Mouse (Mus musculus): Measurements from ENCODE around the gene Ippk.

The Ippk gene

DNA sequence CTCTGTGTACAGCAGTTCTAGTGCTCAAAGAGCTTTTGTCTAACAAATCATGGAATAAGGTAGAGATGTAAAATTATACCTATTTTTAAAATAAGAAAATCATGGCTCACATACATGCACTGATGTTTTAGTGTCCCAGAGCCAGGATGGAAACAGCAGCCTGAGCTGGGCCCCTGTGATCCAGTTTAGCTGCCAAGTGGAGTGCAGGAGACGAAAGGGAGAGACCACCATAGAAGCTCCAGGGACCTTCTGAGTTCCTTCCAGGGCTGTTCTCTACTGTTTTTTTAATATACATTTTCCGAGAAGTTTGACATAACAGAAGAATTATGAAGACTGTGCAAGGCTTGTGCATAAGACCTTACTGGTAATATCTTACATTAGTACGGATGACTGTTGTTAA is 56.8 kb downstream of the Ippk start:
- in situ Hi-C loops (cut with MseI, MboI) = no loop called here

DNA sequence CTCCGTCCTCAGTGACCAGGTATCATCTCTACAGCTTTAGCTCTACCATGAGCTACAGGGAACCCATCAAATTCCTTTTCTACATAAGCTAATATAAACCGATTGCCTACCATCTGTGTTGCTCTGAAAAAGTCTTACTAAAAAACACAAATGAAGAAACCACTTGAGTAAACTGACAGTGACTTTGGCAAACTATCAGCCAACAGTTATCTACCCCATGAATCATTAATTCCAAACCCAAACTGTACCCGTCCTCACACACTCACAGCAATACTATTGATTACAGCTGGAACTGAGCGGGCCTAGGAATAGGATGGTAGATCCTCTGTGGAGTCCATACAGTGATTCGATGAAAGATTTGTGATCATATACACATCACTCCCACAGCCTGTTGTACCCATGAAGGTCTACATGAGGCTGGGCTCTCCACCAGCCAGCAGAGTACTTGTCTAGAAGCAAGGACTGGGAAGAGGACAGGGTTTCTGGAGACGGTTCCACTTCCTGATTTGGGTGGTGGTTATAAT is 57.9 kb downstream of the Ippk start:
- in situ Hi-C loops (cut with MseI, MboI) = no loop called here

DNA sequence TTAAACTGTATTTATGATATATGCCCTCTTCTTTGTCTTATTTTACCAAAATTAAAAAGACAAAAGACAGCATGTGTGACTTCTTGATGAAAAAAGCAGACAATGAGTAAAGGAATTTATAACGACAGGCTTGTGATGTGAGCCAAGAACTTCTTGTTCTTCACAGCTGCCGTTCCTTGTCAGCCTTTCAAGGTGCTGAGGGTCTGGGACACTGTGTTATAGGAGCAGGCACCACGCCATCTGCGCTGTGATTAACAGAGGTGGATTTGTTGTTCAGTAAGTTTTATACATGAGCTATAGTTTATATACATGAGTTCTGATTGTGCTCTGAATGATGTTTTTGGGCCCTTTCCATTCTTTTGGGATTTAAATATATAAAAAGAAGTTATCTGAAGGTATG is 58.4 kb downstream of the Ippk start:
- in situ Hi-C loops (cut with MseI, MboI) = no loop called here

DNA sequence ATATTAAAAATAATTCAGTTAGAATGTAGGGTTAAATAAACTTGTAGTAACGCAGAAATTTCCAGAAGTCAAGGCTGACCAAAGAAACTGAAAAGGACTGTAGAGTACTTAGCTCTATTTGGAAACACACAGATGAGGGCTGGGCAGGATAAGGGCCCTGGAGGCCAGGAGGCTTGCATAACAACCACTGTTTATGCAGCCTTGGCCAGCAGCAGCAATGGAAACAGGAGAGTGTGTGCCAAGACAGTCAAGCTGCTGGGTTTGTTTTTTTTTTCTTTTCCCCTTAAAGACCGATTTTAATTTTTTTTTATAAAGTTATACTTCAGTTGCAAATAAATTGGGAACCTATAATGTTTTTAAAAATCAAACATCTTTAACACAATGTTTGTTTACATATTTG is 59.0 kb downstream of the Ippk start:
- in situ Hi-C loops (cut with MseI, MboI) = no loop called here

DNA sequence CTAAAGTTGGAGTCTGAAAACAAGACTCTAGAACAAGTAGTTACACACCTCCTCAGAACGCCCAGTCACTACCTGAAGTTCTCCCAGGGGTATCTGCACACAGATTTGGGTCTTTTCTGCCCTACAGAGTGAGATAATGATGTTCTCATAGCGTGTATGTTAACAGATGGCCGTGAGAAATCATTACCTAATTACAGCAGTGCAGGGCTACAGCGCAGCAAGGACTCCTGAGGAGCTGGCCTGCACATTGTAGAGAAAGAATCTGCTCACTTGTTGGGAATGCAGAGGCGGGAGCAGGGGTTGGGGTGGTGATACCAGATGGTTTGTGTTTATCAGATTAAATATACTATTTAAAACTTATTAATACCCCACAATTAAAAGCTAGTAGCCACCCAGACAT is 59.5 kb downstream of the Ippk start:
- in situ Hi-C loops (cut with MseI, MboI) = no loop called here

DNA sequence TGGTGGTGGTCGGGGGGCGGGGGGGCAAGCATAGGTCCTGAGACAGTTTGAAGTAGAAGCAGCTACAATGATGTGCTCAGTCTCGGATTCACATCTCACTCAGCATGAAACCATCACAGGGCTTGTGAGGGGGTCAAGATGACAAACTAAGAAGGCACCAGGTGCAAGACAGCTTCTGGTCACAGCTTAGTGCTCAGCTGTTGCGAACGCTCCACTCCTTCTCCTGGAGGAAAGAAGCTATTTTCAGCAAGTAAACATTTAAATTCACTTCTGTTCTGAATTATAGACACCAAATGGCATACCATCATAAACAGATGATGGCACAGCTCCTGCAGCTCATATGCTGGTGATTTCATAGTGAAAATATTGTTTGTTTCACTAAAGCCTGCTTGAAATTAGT is 64.3 kb downstream of the Ippk start:
- in situ Hi-C loops (cut with MseI, MboI) = no loop called here

DNA sequence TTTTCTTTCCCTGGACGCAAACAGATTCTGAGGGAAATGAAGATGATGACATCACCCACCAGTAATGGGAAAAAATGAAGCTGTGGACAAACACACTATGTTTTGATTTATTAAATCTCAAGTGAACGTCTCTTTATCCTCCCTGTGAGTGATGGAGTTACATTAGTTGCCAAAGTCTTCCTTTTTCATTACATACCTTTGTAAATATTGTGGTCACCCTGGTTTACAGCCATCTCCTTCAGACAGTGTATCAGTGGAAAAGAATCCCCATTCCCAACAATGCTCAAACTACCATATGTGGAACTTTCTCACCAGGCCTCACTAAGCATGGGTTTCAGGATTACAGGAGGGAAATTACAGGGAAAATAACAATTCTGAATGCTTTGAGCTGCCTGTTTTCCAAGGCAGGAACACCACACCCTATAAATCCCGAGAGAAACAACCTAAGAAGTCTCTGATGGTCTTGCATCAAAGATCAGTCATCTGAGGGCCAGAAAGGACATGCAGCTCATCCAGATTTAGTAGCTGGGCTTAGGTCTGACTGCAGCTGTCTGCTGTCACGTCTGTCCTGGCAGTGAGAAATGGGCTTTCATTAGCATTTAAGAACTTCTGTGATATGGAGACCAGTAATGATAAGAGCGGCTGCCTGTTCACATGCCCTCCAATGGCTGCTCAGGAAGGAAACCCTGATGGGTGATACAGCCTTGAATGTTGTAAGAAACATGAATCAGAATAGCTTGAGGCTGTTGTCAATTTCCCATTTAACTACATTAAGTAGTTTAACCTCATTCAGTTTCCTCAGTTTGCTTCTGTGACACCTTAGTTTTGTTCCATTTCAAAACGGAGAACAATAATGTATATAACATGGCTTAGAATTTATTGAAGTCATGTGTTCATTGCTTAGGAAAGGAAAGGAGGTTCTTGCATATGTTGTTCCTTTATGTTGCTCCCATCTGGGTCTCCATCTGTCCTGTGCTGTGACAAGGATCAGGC is 71.6 kb downstream of the Ippk start, which contains the start of gene Tes3-ps:
Gene Tes3-ps (plus strand): TSS at position 943 of the 993 bp plus-strand sequence.
- in situ Hi-C loops (cut with MseI, MboI) = no loop called here

DNA sequence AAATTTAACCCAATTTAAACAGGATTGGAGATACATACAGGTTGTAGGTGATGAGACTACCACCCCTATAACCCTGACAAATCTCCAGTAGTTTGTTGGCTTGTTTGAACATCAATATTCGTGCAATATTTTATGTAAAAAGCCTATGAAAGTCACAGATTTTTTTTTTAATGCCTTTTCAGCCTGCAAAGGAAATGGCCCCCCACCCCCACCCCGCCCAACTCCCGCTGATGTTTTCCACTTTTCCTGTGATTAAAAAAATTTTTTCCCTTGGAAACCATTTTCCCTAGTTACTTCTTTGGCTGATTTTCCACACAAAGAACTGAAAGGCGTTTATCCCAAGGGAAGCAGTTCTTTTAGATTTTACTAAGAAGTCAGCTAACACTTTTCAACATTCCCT is 83.5 kb downstream of the Ippk start, which contains the start of gene Ecm2:
Gene Ecm2 (plus strand): TSS at position 301 of the 400 bp plus-strand sequence.
- in situ Hi-C loops (cut with MseI, MboI) = no loop called here

DNA sequence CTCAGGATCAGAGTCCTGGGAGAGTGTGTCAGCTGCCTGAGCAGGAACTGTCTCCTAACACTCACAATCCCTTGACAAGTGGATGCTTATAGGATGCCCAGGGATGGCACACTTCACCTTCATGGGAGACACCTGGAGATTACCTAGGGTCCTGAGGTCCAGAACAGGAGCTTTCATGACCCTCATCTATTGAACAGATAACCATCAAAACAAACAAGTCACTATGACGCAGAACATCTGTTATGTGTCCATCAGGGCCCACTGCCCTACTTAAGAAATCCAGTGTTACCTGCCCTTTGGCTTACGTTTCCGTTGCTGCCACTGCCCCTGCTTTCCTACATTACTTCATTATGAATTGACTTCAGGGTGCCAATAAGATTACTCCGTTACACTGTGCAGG is 84.7 kb downstream of the Ippk start:
- in situ Hi-C loops (cut with MseI, MboI) = no loop called here

DNA sequence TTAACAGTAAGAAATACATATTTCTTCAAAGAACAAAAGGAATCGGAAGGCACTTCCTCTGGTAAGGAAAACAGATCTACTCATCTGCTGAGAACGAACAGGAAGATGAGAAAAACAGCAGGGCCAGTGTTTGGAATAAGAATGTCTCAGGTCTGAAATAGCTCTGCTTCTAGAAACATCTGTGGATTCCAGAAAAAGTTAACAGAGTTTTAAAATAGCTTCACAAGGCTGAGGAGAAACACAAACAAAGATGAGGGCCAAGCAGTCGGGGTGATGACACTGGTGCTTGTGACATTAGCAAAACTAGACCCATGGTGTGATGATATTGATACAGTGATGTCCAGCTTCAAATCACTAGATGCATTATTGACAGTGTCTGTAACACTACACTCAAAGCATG is 86.1 kb downstream of the Ippk start:
- in situ Hi-C loops (cut with MseI, MboI) = no loop called here
